Mouse (Mus musculus): ENCODE measurements at regions not wholly inside any gene's neighbourhood (a gene's known extent, or its start where the extent isn't known, plus 50 kb on each side); places are given as distances from the start of the nearest gene placed in this dataset.

DNA sequence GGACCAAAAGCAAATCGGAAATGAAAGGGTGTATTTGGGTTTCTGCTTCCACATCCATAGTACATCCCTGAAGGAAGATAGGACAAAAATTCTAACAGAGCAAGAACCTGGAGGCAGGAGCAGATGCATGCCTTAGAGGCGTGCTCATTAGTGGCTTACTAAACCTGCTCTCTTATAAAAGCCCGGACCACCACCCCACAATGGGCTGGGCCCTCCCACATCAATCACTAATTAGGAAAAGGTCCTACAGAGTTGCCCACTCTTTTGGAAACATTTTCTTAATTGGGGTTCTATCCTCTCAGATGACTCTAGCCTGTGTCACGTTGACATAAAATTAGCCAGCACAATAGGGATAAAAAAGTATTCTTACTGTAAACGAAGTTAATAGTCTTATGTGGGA lies 79.6 kb upstream of the Ptprt start:
- intact Hi-C loops (cut with DNase I): no loop called here
- DNase-seq (ENCODE audit: low spot score in 2 of 2): no peak

- no peak for DNase-seq (ENCODE audit: low spot score in 2 of 2)
- intact Hi-C loops (cut with DNase I): no loop called here
Measured at GRCm38 (mm10) chr2:162735761-162736160, 74.8 kb upstream of the Ptprt start.

GRCm38 (mm10) chr2:162734286-162734685 lies 73.3 kb upstream of the Ptprt start:
- intact Hi-C loops (cut with DNase I): no loop called here

GRCm38 (mm10) chr2:162720016-162720415 lies 59.1 kb upstream of the Ptprt start:
- intact Hi-C loops (cut with DNase I): no loop called here
- DNase-seq (ENCODE audit: low spot score in 2 of 2): no peak

More at GRCm38 (mm10) chr2:162734286-162734685, 73.3 kb upstream of the Ptprt start:
- DNase-seq (ENCODE audit: low spot score in 2 of 2): no peak

- intact Hi-C loops (cut with DNase I): no loop called here
- DNase-seq (ENCODE audit: low spot score in 2 of 2): no peak
Measured at GRCm38 (mm10) chr2:162718466-162718865, 57.5 kb upstream of the Ptprt start.

DNA sequence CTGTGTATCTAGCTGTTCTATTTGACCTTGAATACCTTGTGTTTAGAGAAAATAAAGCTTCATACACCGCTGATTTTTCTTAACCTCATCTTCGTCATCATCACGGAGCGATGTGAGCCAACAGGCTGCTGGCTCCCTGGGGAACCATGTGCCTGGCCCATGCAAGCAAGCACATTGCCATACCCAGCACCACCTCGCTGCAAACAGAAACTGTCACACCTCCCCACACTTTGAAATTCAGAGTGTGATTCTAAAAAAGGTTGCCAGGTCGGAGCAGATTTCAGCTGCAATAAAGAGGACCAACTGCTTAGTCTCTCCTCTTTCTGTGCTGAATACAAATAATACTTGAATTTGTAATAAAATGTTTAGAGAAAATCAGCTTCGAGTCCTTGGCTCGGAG lies 54.0 kb upstream of the Ptprt start:
- intact Hi-C loops (cut with DNase I): no loop called here
- peak; percentile 22 to 55 for DNase-seq (ENCODE audit: low spot score in 2 of 2)

GRCm38 (mm10) chr2:162712972-162713371 lies 52.0 kb upstream of the Ptprt start:
- DNase-seq (ENCODE audit: low spot score in 2 of 2): no peak
- intact Hi-C loops (cut with DNase I): no loop called here

DNA sequence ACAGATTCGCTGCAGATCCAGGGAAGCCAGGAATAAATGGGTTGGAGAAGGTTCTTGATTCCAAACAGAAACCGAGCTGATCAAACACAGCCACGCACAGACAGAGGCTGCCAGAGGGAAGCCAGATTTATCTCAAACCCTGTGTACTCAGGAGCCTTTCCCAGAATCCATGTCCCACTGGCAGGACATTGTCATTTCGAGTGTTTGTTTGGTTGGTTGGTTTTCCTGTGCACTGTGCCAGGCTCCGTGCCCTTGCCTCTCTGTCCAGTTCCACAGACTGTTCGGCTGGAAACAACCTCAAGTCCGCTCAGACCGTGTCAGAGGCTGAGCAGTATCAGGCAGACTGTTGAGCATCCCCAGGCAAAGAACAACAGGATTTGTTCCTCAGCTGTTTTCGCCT lies 51.4 kb upstream of the Ptprt start:
- intact Hi-C loops (cut with DNase I): no loop called here

More for the DNA sequence above, 51.4 kb upstream of the Ptprt start:
- no peak for DNase-seq (ENCODE audit: low spot score in 2 of 2)

All from left cerebral cortex, postnatal 36 days (tissue).